Mouse (Mus musculus) stomach, postnatal 0 days (tissue): Measurements from ENCODE around the gene Myo5c.

ENCODE experiments used
- CTCF ChIP-seq: IDR thresholded peaks from 2 replicates; pipeline ENCODE4 v1.5.1; 2016; ENCODE audit warnings: antibody characterized with exemption, low read depth, mild to moderate bottlenecking, moderate library complexity
- EP300 ChIP-seq: optimal IDR thresholded peaks from 2 replicates; pipeline ENCODE3; 2016; ENCODE audit warnings: antibody characterized with exemption

DNA sequence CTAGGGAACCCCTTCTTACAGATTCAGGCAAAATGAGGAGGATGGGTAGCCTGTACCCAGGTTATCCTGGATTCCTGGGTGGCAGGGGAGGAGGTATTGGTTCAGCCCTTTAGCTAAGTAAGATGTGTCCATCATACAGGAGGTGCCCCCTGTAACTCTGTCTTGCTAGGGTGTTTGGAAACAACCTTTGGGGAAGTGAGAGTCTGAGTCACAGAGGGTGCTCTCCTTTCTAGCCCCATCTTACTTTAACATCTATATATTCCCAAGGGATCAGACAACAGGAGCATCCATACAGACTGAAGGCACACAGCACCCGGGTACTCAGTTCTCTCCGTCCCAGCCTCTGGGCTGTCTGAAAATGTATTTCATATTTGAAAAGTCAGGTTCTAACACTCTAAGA lies 50.4 kb downstream of the Myo5c start:
- TF ChIP-seq CTCF (no peak), EP300 (no peak)
